Mouse (Mus musculus) midbrain, embryonic 16.5 days (tissue): ENCODE data around the gene Rplp0. TPM values are rescaled to one million over a fixed set of nuclear protein-coding genes. Genes with fewer than 3 reads are reported as not detected.

Source experiments
- ATAC-seq: fragments of 200-750 bp; cut with Nextera tagmentation; 2 replicates; pipeline ENCODE4 v1.8.0; 2017; ENCODE audit warnings: moderate TSS enrichment
- H3K27ac ChIP-seq: fragments of 300-500 bp; sonication (generic); 2 replicates; pipeline ENCODE4 v1.5.1; 2014; ENCODE audit warnings: mild to moderate bottlenecking, low read length, mixed read lengths
- H3K27me3 ChIP-seq: fragments of 300-500 bp; sonication (generic); 2 replicates; pipeline ENCODE4 v1.6.1; 2014; ENCODE audit warnings: low read depth, low read length, mixed read lengths; ENCODE audit not compliant: control insufficient read depth, insufficient read depth
- H3K36me3 ChIP-seq: fragments of 300-500 bp; sonication (generic); 2 replicates; pipeline ENCODE4 v1.6.1; 2014; ENCODE audit warnings: mild to moderate bottlenecking, low read length, moderate library complexity, mixed read lengths; ENCODE audit not compliant: control insufficient read depth, insufficient read depth
- H3K4me1 ChIP-seq: fragments of 300-500 bp; sonication (generic); 2 replicates; pipeline ENCODE4 v1.6.1; 2014; ENCODE audit warnings: mild to moderate bottlenecking, low read length, mixed read lengths; ENCODE audit not compliant: control insufficient read depth, insufficient read depth
- H3K4me2 ChIP-seq: fragments of 300-500 bp; sonication (generic); 2 replicates; pipeline ENCODE4 v1.6.1; 2014; ENCODE audit warnings: mild to moderate bottlenecking, low read length, mixed read lengths
- H3K4me3 ChIP-seq: fragments of 300-500 bp; sonication (generic); 2 replicates; pipeline ENCODE4 v1.5.1; 2014; ENCODE audit warnings: low read depth, mild to moderate bottlenecking, low read length, moderate library complexity, mixed read lengths
- H3K9ac ChIP-seq: fragments of 300-500 bp; sonication (generic); 2 replicates; pipeline ENCODE4 v1.6.1; 2014; ENCODE audit warnings: low read depth, low read length, mixed read lengths
- H3K9me3 ChIP-seq: fragments of 300-500 bp; sonication (generic); replicated peaks from 2 replicates; pipeline ENCODE4 v1.6.1; 2014; ENCODE audit warnings: mild to moderate bottlenecking, low read length, mixed read lengths; ENCODE audit not compliant: control insufficient read depth, poor library complexity, severe bottlenecking
- WGBS: fragments of 180-500 bp; shearing (Covaris S2); extraction: QIAGEN DNeasy Blood & Tissue Kit; methylation state at CpG from one replicate; pipeline ENCODE4 v1.1.7; 2014; 5-methylcytosine and 5-hydroxymethylcytosine counted together
- polyA plus RNA-seq: library from polyadenylated mRNA; unstranded; fragments of >200 nt; fragmentation: Nextera tagmentation; extraction: Ambion mirVana; gene quantifications from 2 replicates; pipeline ENCODE4 v1.2.1, GENCODE M21; 2015

Rplp0 gene
- polyA plus RNA-seq, 1 experiment from 2014 or later: 826 TPM

DNA sequence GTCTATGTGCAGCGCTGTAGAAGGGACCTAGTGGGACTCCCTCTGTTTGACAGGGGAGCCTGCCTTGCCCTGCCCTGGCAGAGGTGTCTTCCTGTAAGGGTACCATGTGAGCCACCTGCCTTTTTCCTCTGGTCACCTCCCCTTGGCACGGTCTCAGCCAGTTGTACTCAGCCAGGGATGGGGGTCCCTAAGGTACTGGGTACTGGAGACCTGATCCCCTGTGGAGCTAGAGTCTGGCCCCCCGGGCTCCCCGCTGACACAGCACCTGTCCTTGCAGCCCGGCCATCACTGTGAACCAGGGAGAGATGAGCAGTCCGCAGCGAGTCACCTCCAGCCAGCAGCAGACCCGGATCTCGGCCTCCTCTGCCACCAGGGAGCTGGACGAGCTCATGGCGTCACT, 12.7 kb upstream of the Rplp0 start:
- H3K4me2 ChIP-seq: no peak overlapping the region
- H3K27me3 ChIP-seq: no peaks in the 10 kb centered on the region
- no peaks in the 10 kb centered on the region for H3K36me3 ChIP-seq
- no peak overlapping the region for H3K9ac ChIP-seq
- 78% methylated on average over 11 of the region's 11 CpGs for WGBS
- H3K27ac ChIP-seq: no peak overlapping the region
- H3K4me1 ChIP-seq: no peaks in the 10 kb centered on the region; the same call in 1 of the 2 replicates
- no peak for ATAC-seq
- H3K4me3 ChIP-seq: no peak overlapping the region
- no peaks in the 10 kb centered on the region for H3K9me3 ChIP-seq

GRCm38 (mm10) chr5:115547014-115547413, 12.3 kb upstream of the Rplp0 start:
- 43% methylated on average over 6 of the region's 6 CpGs for WGBS
- no peak for ATAC-seq
- H3K4me2 ChIP-seq: no peak overlapping the region
- H3K9ac ChIP-seq: no peak overlapping the region
- H3K27me3 ChIP-seq: no peaks in the 10 kb centered on the region
- peaks cover under 1% of the 10 kb centered on the region; the same call in 1 of the 2 replicates for H3K36me3 ChIP-seq
- H3K4me1 ChIP-seq: no peaks in the 10 kb centered on the region; the same call in 1 of the 2 replicates
- H3K9me3 ChIP-seq: no peaks in the 10 kb centered on the region
- H3K4me3 ChIP-seq: no peak overlapping the region
- H3K27ac ChIP-seq: no peak overlapping the region

DNA sequence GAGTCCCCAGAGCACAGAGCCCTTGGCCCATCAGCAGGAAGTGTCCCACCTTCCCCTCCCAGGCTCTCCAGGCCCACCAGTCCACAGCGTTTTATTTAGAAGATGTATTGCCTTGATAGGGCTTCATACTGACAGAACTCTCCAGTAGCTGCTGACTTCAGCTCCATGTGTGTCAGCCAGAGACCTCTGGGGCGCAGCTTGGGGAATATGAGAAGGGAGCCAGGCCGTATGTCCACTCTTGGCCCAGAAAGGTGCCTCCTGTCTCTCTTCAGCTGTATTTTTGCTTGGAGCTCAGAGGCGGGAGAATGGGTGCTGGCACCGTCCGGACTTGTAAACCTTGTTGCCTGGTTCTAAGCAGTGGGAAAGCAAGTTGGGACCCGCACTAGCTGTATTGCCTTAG, 11.8 kb upstream of the Rplp0 start:
- H3K27me3 ChIP-seq: no peaks in the 10 kb centered on the region
- no peak overlapping the region for H3K4me2 ChIP-seq
- no peak overlapping the region for H3K9ac ChIP-seq
- H3K27ac ChIP-seq: no peak overlapping the region
- no peaks in the 10 kb centered on the region for H3K9me3 ChIP-seq
- H3K4me1 ChIP-seq: no peaks in the 10 kb centered on the region; the same call in 1 of the 2 replicates
- 84% methylated on average over 7 of the region's 7 CpGs for WGBS
- no peak for ATAC-seq
- no peak overlapping the region for H3K4me3 ChIP-seq
- H3K36me3 ChIP-seq: peaks cover 4% of the 10 kb centered on the region; the same call in 1 of the 2 replicates

- 93% methylated on average over 18 of the region's 18 CpGs for WGBS
- Histone ChIP-seq H3K4me1 (no peaks in the 10 kb centered on the region), H3K4me3 (no peak overlapping the region), H3K9ac (no peak overlapping the region), H3K27ac (no peak overlapping the region), H3K4me2 (no peak overlapping the region), H3K36me3 (peaks cover 9% of the 10 kb centered on the region; the same call in 1 of the 2 replicates), H3K9me3 (no peaks in the 10 kb centered on the region), H3K27me3 (no peaks in the 10 kb centered on the region)
- no peak for ATAC-seq
These were observed 10.6 kb upstream of the Rplp0 start for GRCm38 (mm10) chr5:115548501-115549285.

DNA sequence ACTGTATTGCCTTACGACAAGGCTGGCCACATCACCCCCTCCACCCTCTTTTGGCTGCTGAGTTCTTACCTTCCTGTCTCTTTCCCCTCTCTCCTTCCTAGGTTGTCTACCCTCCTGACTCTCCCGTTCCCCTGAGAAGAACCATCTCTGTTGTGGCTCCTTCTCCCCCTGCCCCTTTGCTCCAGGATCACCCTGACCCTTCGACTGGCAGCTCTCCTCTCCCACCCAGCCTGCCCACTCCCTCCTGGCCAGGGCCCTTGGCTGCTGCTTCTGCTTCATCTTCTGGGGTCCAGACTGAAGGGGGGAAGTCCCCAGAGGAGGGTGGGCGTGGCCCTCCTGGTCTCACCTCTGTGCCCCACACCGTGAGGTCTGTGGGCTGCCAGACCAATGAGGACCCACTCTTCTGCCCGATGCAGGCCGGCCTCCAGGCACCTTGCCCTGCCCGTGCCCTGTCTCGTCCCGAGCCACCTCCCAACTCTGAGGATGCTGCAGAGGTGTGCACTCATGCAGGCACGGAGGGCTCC, 8.7 kb upstream of the Rplp0 start:
- 89% methylated on average over 11 of the region's 11 CpGs for WGBS
- ATAC-seq: no peak
- no peaks in the 10 kb centered on the region for H3K9me3 ChIP-seq
- H3K36me3 ChIP-seq: peaks cover 9% of the 10 kb centered on the region; the same call in 1 of the 2 replicates
- no peak overlapping the region for H3K9ac ChIP-seq
- no peak overlapping the region for H3K27ac ChIP-seq
- H3K4me3 ChIP-seq: no peak overlapping the region
- no peaks in the 10 kb centered on the region for H3K27me3 ChIP-seq
- no peak overlapping the region for H3K4me2 ChIP-seq
- no peaks in the 10 kb centered on the region for H3K4me1 ChIP-seq

- 73% methylated on average over 12 of the region's 12 CpGs for WGBS
- Histone ChIP-seq H3K4me1 (no peaks in the 10 kb centered on the region), H3K4me2 (no peak overlapping the region), H3K27me3 (no peaks in the 10 kb centered on the region), H3K27ac (no peak overlapping the region), H3K36me3 (peaks cover 9% of the 10 kb centered on the region; the same call in 1 of the 2 replicates), H3K4me3 (no peak overlapping the region), H3K9ac (no peak overlapping the region), H3K9me3 (no peaks in the 10 kb centered on the region)
- no peak for ATAC-seq
These were observed 7.9 kb upstream of the Rplp0 start for GRCm38 (mm10) chr5:115551386-115551785.

DNA sequence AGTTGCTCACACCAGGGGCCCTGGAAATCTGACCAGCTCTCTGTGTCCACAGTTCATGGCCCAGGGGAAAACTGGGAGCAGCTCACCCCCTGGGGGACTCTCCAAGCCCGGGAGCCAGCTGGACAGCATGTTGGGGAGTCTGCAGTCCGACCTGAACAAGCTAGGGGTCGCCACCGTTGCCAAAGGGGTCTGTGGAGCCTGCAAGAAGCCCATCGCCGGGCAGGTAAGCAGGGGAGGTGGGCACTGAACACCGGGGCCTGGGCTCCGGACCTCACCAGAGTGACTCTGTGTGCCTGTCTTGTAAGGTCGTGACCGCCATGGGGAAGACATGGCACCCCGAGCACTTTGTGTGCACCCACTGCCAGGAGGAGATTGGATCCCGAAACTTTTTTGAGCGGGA, 7.5 kb upstream of the Rplp0 start:
- Histone ChIP-seq H3K9ac (no peak overlapping the region), H3K27me3 (no peaks in the 10 kb centered on the region), H3K4me3 (no peak overlapping the region), H3K36me3 (peaks cover 9% of the 10 kb centered on the region; the same call in 1 of the 2 replicates), H3K4me2 (no peak overlapping the region), H3K9me3 (no peaks in the 10 kb centered on the region), H3K4me1 (no peaks in the 10 kb centered on the region), H3K27ac (no peak overlapping the region)
- 81% methylated on average over 13 of the region's 13 CpGs for WGBS
- ATAC-seq: no peak

DNA sequence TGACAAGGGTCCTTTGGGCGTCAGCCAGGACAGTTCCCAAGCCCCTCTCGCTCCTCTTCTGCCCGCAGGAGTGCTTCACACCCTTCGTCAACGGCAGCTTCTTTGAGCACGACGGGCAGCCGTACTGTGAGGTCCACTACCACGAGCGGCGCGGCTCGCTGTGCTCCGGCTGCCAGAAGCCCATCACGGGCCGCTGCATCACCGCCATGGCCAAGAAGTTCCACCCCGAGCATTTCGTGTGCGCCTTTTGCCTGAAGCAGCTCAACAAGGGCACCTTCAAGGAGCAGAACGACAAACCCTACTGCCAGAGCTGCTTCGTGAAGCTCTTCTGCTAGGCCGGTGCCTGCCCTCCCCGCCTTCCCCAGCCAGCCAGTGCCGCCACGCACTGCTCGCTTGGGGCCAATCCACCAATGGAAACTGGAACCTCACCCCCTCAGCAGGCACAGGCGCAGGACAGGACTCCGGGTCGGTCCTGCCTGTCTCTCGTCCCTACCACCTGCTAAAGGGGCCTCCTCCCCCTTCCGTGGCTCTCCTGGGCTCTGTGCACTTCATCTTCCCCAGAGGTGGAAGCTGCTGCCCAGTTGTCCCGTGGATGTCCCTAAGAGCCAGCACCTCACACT, 5.4 kb upstream of the Rplp0 start:
- Histone ChIP-seq H3K4me2 (no peak overlapping the region), H3K36me3 (peaks cover 9% of the 10 kb centered on the region; the same call in 1 of the 2 replicates), H3K9me3 (no peaks in the 10 kb centered on the region), H3K27ac (no peak overlapping the region), H3K9ac (no peak overlapping the region), H3K4me3 (no peak overlapping the region), H3K27me3 (no peaks in the 10 kb centered on the region), H3K4me1 (no peaks in the 10 kb centered on the region)
- no peak for ATAC-seq
- 88% methylated on average over 33 of the region's 33 CpGs for WGBS
